Mouse (Mus musculus) frontal cortex, postnatal 14 days (tissue): ENCODE measurements around the gene Gpn1.

Source experiments
- DNase-seq, 2 experiments: peaks; one replicate each; pipeline ENCODE4 v3.0.0; 2022; ENCODE audit warnings: low spot score in 2 of 2

The Gpn1 gene

GRCm38 (mm10) chr5:31559401-31559800 is 64.9 kb downstream of the Gpn1 start:
- DNase-seq = no peak

- DNase-seq = no peak
These were observed 65.8 kb downstream of the Gpn1 start for GRCm38 (mm10) chr5:31560352-31560751.

GRCm38 (mm10) chr5:31562036-31562666 is 67.6 kb downstream of the Gpn1 start:
- peak; percentile 39 to 47 for DNase-seq
